Mouse (Mus musculus) skeletal muscle tissue, postnatal 0 days (tissue): ENCODE measurements around the gene Atp7b. TPM values are rescaled to one million over a fixed set of nuclear protein-coding genes. Genes with fewer than 3 reads are reported as not detected.

Experiments used
- polyA plus RNA-seq: library from polyadenylated mRNA; unstranded; fragments of >200 nt; fragmentation: Nextera tagmentation; extraction: Ambion mirVana; gene quantifications from 2 replicates; pipeline ENCODE4 v1.2.1, GENCODE M21; 2015

Gene Atp7b
- polyA plus RNA-seq: 0.05 TPM in 2 replicates

DNA sequence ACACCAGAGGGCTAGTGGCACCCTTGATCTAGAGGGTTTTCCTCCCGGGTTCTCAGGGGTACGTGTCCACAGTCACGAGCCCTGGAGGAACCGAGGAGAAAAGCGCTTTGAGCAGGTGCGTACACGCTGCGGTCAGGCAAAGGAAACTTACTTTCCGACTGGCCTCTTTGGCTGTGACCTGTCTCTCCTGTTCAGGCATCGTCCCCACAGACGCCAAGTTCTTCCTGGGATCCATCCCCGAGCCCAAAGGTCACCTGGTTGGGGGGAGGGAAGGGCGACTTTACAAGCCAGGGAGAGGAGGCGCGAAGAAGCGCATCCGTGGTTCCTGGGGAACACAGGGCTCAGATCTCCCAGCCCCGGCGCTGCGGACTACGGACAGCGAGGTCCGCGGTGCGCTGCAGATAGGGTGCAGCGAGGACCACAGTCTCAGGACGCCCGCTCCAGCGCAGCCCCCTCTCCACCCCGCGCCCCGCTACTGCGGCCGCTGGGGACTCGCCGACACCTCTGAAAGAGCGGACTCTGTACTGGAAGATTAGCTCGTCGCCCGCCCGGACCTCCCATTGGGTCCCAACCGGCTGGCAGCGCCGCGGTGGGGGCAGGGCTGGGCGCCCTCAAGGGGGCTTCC, at the start of gene Atp7b:
Gene Atp7b (minus strand): TSS at position 485 of the 625 bp plus-strand sequence.

DNA sequence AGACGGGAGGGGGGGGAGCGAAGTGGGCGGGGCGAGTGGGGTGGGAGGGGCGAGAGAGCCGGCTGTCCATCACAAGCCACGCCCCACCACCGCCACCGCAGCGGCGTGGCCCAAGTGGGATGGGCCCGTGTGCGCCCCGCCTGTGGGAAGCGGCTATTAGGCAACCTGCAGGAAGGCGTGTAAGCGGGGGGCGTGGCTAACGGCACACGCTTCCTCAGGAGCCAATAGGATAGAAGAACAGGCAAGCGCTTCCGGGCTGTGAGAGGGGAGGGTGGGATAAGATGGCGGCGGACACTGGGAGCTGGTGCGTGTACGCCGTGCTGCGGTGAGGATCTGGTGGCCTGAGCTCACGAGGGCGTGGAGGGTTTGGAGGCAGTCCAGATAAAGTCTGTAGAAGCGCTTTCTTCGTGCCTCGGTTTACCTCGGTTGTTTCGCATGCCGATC, 363 bp upstream of the Atp7b start, which contains the start of gene Alg11:
Gene Alg11 (plus strand): TSS at position 276 of the 444 bp plus-strand sequence.

DNA sequence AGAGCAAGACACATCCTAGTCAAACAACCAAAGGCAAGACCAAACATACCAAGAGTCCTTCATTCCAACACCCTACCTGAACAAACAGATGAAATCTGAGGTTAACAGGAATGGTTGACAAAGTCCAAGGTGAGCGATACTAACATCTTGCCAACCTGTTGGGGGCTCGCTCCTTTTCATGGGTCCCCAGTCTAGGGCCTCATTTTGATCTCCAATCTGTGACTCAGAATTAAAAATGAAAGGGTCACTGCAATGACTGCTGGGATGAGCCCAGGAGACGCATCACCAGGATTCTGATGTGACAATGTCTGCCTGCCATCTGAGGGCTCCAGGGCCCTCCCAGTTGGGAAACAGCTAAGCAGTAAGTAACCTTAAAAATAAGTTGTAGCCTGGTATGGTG, 90.6 kb downstream of the Atp7b start, which contains the start of gene Ccdc70:
Gene Ccdc70 (plus strand): TSS at position 301 of the 400 bp plus-strand sequence.

DNA sequence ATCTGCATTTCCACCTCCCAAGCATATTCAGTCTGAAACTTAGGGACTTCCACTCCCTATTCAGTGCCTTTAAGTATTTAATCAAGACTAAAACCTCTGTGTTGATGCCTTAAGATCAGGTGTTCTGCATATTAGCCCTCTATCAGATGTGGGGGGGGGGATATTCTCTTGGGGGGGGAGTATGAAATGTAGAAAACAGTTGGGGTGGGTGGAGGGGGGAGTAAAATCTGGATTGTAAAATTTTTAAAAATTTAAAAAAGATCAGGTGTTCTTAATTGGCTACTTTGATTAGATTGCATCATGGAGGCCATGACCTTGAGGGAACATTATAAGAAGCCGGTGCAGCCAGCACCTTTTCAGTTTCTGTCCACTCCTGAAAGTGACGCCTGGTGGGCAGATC, 101.7 kb downstream of the Atp7b start, which contains the start of gene Fam90a1a:
Gene Fam90a1a (plus strand): TSS at position 301 of the 400 bp plus-strand sequence.

DNA sequence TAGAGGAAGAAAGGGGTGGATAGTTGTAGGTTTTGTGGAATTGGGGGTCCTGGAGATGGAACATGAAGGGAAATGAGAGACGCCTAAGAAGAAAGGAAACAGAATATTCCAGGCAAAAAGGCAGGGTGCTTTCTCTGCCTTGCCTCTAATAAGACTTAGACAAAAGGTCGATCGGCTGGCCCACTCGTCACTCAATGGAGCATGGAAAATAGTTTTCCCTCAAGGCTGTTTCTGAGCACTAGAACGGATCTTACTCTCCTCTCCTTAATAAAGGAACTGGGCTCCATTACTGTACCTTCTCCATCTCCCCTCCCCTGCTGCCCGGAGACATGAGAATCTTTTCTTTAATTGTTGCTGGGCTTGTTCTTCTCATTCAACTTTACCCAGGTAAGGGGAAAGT, 113.6 kb downstream of the Atp7b start, which contains the start of gene Defb13:
Gene Defb13 (plus strand): TSS at position 301 of the 400 bp plus-strand sequence.

Other genes with a start within 250 kb of the Atp7b start
- not detected in 2 replicates for gene Defb50, start 236.8 kb downstream of the Atp7b start, polyA plus RNA-seq
- gene Defb2, start 220.4 kb downstream of the Atp7b start, polyA plus RNA-seq: not detected in 2 replicates
- not detected in 2 replicates for gene Defb10, start 201.4 kb downstream of the Atp7b start, polyA plus RNA-seq
- gene Defb9, start 174.9 kb downstream of the Atp7b start, polyA plus RNA-seq: not detected in 2 replicates
- gene Defb11, start 153.9 kb downstream of the Atp7b start, polyA plus RNA-seq: not detected in 2 replicates
- gene Defb15, start 127.6 kb downstream of the Atp7b start, polyA plus RNA-seq: not detected in 2 replicates
- not detected in 2 replicates for gene Defb35, start 122.0 kb downstream of the Atp7b start, polyA plus RNA-seq
- gene Defb13, start 113.5 kb downstream of the Atp7b start, polyA plus RNA-seq: not detected in 2 replicates
- not detected in 2 replicates for gene Fam90a1a, start 101.6 kb downstream of the Atp7b start, polyA plus RNA-seq
- gene Ccdc70, start 90.5 kb downstream of the Atp7b start, polyA plus RNA-seq: not detected in 2 replicates
- gene Alg11, start 416 bp upstream of the Atp7b start, polyA plus RNA-seq: 10.0 and 10.5 TPM in 2 replicates
- gene Nek5, start 64.7 kb upstream of the Atp7b start, polyA plus RNA-seq: 0.06 and 0.09 TPM in 2 replicates
- 2.3 and 2.9 TPM in 2 replicates for gene Nek3, start 106.1 kb upstream of the Atp7b start, polyA plus RNA-seq
- gene Ckap2, start 125.5 kb upstream of the Atp7b start, polyA plus RNA-seq: 13.8 and 14.7 TPM in 2 replicates
- gene Vps36, start 132.5 kb upstream of the Atp7b start, polyA plus RNA-seq: 18.6 and 22.3 TPM in 2 replicates
- gene Thsd1, start 167.0 kb upstream of the Atp7b start, polyA plus RNA-seq: 7.3 and 7.5 TPM in 2 replicates
- 0.09 TPM in 1 of 2 replicates, not detected in the other for gene Tpte, start 223.1 kb upstream of the Atp7b start, polyA plus RNA-seq